In the genomic region with DNA sequence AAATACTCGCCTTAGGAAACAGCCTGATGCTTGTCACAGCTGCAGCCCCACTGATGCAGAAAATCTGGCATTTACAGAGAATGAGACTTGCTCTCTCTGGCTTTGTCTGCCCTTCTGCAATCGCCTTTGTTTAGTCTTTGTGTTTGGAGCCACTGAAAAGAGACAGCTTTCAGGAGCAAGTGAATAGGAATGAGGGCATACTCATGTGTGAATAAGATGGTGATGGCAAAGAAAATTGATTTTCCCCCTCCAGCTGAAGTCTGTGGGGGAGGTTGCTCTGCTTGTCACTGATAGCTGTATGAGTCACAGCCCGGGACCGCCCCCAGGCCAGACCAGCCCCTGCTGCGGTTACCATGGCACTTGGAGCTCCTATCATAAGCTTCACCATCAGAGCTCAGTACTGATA, we compare ENCODE assay signal across 8 mouse cellular contexts.
DNase-seq lines count a peak whose midpoint lies in the region; ATAC-seq and TF ChIP-seq lines count a peak whose summit lies in the region.

No protein-coding gene starts in this region.

- peaks cover 24% of the 10 kb centered on the region for H3K4me1 ChIP-seq in kidney, embryonic 15.5 days
- H3K4me1 ChIP-seq in intestine, embryonic 16.5 days (ENCODE audit: control insufficient read depth, insufficient read depth, low read length) = peaks cover 6% of the 10 kb centered on the region
- no peaks in the 10 kb centered on the region for H3K4me1 ChIP-seq in lung, postnatal 0 days (ENCODE audit: insufficient read depth, low read depth, low read length)

- peak; percentile 86 for ATAC-seq in kidney, embryonic 15.5 days (replicated peaks; ENCODE audit: low FRiP score)
- peak; percentile 66 for ATAC-seq in intestine, embryonic 16.5 days
- peak; percentile 94 for ATAC-seq in lung, postnatal 0 days

- no peak overlapping the region for H3K4me3 ChIP-seq in kidney, embryonic 15.5 days (replicated peaks)
- no peak overlapping the region for H3K4me3 ChIP-seq in intestine, embryonic 16.5 days (ENCODE audit: low read length)
- no peak overlapping the region for H3K4me3 ChIP-seq in lung, postnatal 0 days (ENCODE audit: low read depth, low read length)

- H3K9ac ChIP-seq in kidney, embryonic 15.5 days = no peak overlapping the region
- no peak overlapping the region for H3K9ac ChIP-seq in intestine, embryonic 16.5 days (ENCODE audit: low read depth, low read length)
- H3K9ac ChIP-seq in lung, postnatal 0 days (replicated peaks; ENCODE audit: low read depth) = no peak overlapping the region

- H3K27ac ChIP-seq in kidney, embryonic 15.5 days = peak overlapping the region; percentile 74
- no peak overlapping the region for H3K27ac ChIP-seq in intestine, embryonic 16.5 days (ENCODE audit: low read length)
- H3K27ac ChIP-seq in lung, postnatal 0 days (ENCODE audit: low read length) = no peak overlapping the region; the same call in 1 of the 2 replicates

- H3K27me3 ChIP-seq in kidney, embryonic 15.5 days = no peaks in the 10 kb centered on the region
- no peaks in the 10 kb centered on the region for H3K27me3 ChIP-seq in intestine, embryonic 16.5 days (replicated peaks; ENCODE audit: control insufficient read depth, insufficient read depth, low read length)
- no peaks in the 10 kb centered on the region for H3K27me3 ChIP-seq in lung, postnatal 0 days (replicated peaks; ENCODE audit: insufficient read depth, low read length)

- H3K4me2 ChIP-seq in kidney, embryonic 15.5 days = peak overlapping the region; percentile 31; the same call in 1 of the 2 replicates
- H3K4me2 ChIP-seq in intestine, embryonic 16.5 days (ENCODE audit: low read depth, low read length) = no peak overlapping the region
- H3K4me2 ChIP-seq in lung, postnatal 0 days (replicated peaks; ENCODE audit: low read depth, low read length) = no peak overlapping the region

- H3K9me3 ChIP-seq in kidney, embryonic 15.5 days (replicated peaks) = no peaks in the 10 kb centered on the region
- H3K9me3 ChIP-seq in intestine, embryonic 16.5 days (ENCODE audit: control insufficient read depth, low read length) = no peaks in the 10 kb centered on the region
- H3K9me3 ChIP-seq in lung, postnatal 0 days (ENCODE audit: low read length) = no peaks in the 10 kb centered on the region

- DNase-seq in kidney, adult 18-20 months = no peak
- peak; percentile 59 to 67 for DNase-seq in cerebellum, postnatal 14 days
- DNase-seq in frontal cortex, postnatal 36 days (ENCODE audit: low spot score in 2 of 2) = peak; percentile 85 to 88
- peak; percentile 86 for DNase-seq in lung, postnatal 0 days (ENCODE audit: low spot score)
- DNase-seq in right cerebral cortex, adult 2 months (ENCODE audit: low spot score in 2 of 2) = peak; percentile 83 to 85
- DNase-seq in B cell, adult 2 months = no peak

- peak; percentile 52 for TF ChIP-seq EP300 in lung, postnatal 0 days (IDR thresholded peaks at IDR 0.05)

- TF ChIP-seq CTCF in lung, postnatal 0 days (IDR thresholded peaks at IDR 0.05) = no peak

- no peaks in the 10 kb centered on the region for H3K36me3 ChIP-seq in kidney, embryonic 15.5 days
- no peaks in the 10 kb centered on the region for H3K36me3 ChIP-seq in intestine, embryonic 16.5 days (ENCODE audit: control insufficient read depth, insufficient read depth, low read length)
- H3K36me3 ChIP-seq in lung, postnatal 0 days (ENCODE audit: insufficient read depth, low read length) = no peaks in the 10 kb centered on the region

- WGBS in kidney, embryonic 15.5 days = 9% methylated on average over 5 of the region's 5 CpGs
- 20% methylated on average over 5 of the region's 5 CpGs for whole genome bisulfite sequencing in intestine, embryonic 16.5 days
- 15% methylated on average over 5 of the region's 5 CpGs for WGBS in lung, postnatal 0 days

Comparison
In these comparisons a context has a peak if more than half of its experiments do, and no peak if none do; other contexts are left out.
1. DNase-seq: peak in cerebellum, postnatal 14 days (2 of 2), frontal cortex, postnatal 36 days (2 of 2), lung, postnatal 0 days (single experiment) and right cerebral cortex, adult 2 months (2 of 2); none in kidney, adult 18-20 months (single experiment) and B cell, adult 2 months (0 of 2).
2. Peak in every context shown above with its lines, with median percentiles within 50 percentile points of each other: ATAC-seq.